Mouse (Mus musculus) heart, embryonic 14.5 days (tissue): ENCODE results near the gene Hoxd9. TPM values are rescaled to one million over a fixed set of nuclear protein-coding genes. Genes with fewer than 3 reads are reported as not detected.
A peak's percentile ranks its signal among the peaks of the same experiment; 100 is the strongest.

Source experiments
- ATAC-seq: fragments of 200-750 bp; cut with Nextera tagmentation; 2 replicates; pipeline ENCODE4 v1.8.0; 2017; ENCODE audit warnings: low read depth, moderate TSS enrichment; ENCODE audit not compliant: insufficient number of reproducible peaks, insufficient read depth, low FRiP score
- H3K27ac ChIP-seq, 2 experiments: fragments of 200-500 bp in 1 of 2; fragments of 300-500 bp in 1 of 2; sonication (generic) in 1 of 2; replicated peaks in 1 of 2; 2 replicates each; pipeline ENCODE4 v1.5.1; 2012 to 2014; ENCODE audit warnings: low read depth in 2 of 2, low read length in 2 of 2, control low read depth in 1 of 2, mild to moderate bottlenecking in 1 of 2, mixed read lengths in 1 of 2; ENCODE audit not compliant: control insufficient read depth in 1 of 2, insufficient read depth in 1 of 2
- H3K27me3 ChIP-seq: fragments of 300-500 bp; sonication (generic); 2 replicates; pipeline ENCODE4 v1.6.1; 2014; ENCODE audit warnings: mild to moderate bottlenecking, low read length, control low read depth; ENCODE audit not compliant: control insufficient read depth, insufficient read depth
- H3K36me3 ChIP-seq: fragments of 300-500 bp; sonication (generic); 2 replicates; pipeline ENCODE4 v1.6.1; 2014; ENCODE audit warnings: mild to moderate bottlenecking, control low read depth, low read length, mixed read lengths; ENCODE audit not compliant: control insufficient read depth, insufficient read depth
- H3K4me1 ChIP-seq, 2 experiments: fragments of 200-500 bp in 1 of 2; fragments of 300-500 bp in 1 of 2; sonication (generic) in 1 of 2; 2 replicates each; pipeline ENCODE4 v1.6.1; 2012 to 2014; ENCODE audit warnings: low read length in 2 of 2, control low read depth in 1 of 2, mixed read lengths in 1 of 2; ENCODE audit not compliant: control insufficient read depth in 2 of 2, insufficient read depth in 2 of 2
- H3K4me2 ChIP-seq: fragments of 300-500 bp; sonication (generic); 2 replicates; pipeline ENCODE4 v1.6.1; 2014; ENCODE audit warnings: mild to moderate bottlenecking, low read length
- H3K4me3 ChIP-seq, 2 experiments: fragments of 200-500 bp in 1 of 2; fragments of 300-500 bp in 1 of 2; sonication (generic) in 1 of 2; 2 replicates each; pipeline ENCODE4 v1.5.1; 2012 to 2014; ENCODE audit warnings: low read length in 2 of 2, mild to moderate bottlenecking in 2 of 2, control low read depth in 1 of 2, low read depth in 1 of 2, moderate library complexity in 1 of 2; ENCODE audit not compliant: control insufficient read depth in 1 of 2, insufficient read depth in 1 of 2
- H3K9ac ChIP-seq: fragments of 300-500 bp; sonication (generic); 2 replicates; pipeline ENCODE4 v1.6.1; 2014; ENCODE audit warnings: mild to moderate bottlenecking, low read length
- H3K9me3 ChIP-seq: fragments of 300-500 bp; sonication (generic); 2 replicates; pipeline ENCODE4 v1.6.1; 2016; ENCODE audit warnings: low read length, control low read depth; ENCODE audit not compliant: control insufficient read depth
- WGBS: fragments of 180-500 bp; shearing (Covaris S2); extraction: QIAGEN DNeasy Blood & Tissue Kit; methylation state at CpG from one replicate; pipeline ENCODE4 v1.1.7; 2014; 5-methylcytosine and 5-hydroxymethylcytosine counted together
- polyA plus RNA-seq: library from polyadenylated mRNA; unstranded; fragments of >200 nt; fragmentation: Nextera tagmentation; extraction: Ambion mirVana; gene quantifications from 2 replicates; pipeline ENCODE4 v1.2.1, GENCODE M21; 2014

The Hoxd9 gene
- polyA plus RNA-seq, 1 experiment from 2014 or later: 0.22 TPM

- WGBS: 1% methylated on average over 43 of the region's 43 CpGs
- Histone ChIP-seq H3K4me1 (peaks cover 0 to 4% of the 10 kb centered on the region in 2 experiments; a peak in 1 of 4 replicates), H3K4me2 (peak overlapping the region; percentile 55), H3K27ac (no peak overlapping the region), H3K9ac (no peak overlapping the region), H3K4me3 (peak overlapping the region; percentile 19 to 20; a peak in 3 of 4 replicates), H3K9me3 (no peaks in the 10 kb centered on the region), H3K27me3 (peaks cover 99% of the 10 kb centered on the region), H3K36me3 (no peaks in the 10 kb centered on the region)
- ATAC-seq: no peak
Observed at GRCm38 (mm10) chr2:74726973-74727639, 29.6 kb downstream of the Hoxd9 start.

GRCm38 (mm10) chr2:74727640-74728302 lies 30.2 kb downstream of the Hoxd9 start:
- Histone ChIP-seq H3K27ac (no peak overlapping the region), H3K36me3 (no peaks in the 10 kb centered on the region), H3K4me3 (peak overlapping the region in 1 of 2 experiments; percentile 19; a peak in 1 of 4 replicates), H3K4me2 (peak overlapping the region; percentile 55), H3K4me1 (peaks cover 0 to 7% of the 10 kb centered on the region in 2 experiments; a peak in 3 of 4 replicates), H3K27me3 (peaks cover 99% of the 10 kb centered on the region), H3K9ac (no peak overlapping the region), H3K9me3 (no peaks in the 10 kb centered on the region)
- 2% methylated on average over 25 of the region's 25 CpGs for WGBS
- ATAC-seq: no peak

- peaks cover 0 to 10% of the 10 kb centered on the region in 2 experiments; a peak in 3 of 4 replicates for H3K4me1 ChIP-seq
- H3K9me3 ChIP-seq: no peaks in the 10 kb centered on the region
- ATAC-seq: no peak
- no peak overlapping the region for H3K9ac ChIP-seq
- no peaks in the 10 kb centered on the region for H3K36me3 ChIP-seq
- H3K4me3 ChIP-seq: no peak overlapping the region
- H3K27ac ChIP-seq: no peak overlapping the region
- peaks cover 99% of the 10 kb centered on the region for H3K27me3 ChIP-seq
- 8% methylated on average over 13 of the region's 13 CpGs for WGBS
- H3K4me2 ChIP-seq: no peak overlapping the region
Observed at GRCm38 (mm10) chr2:74728303-74728680, 30.8 kb downstream of the Hoxd9 start.

GRCm38 (mm10) chr2:74730331-74730730 lies 32.8 kb downstream of the Hoxd9 start:
- H3K4me3 ChIP-seq: no peak overlapping the region

GRCm38 (mm10) chr2:74731055-74731454 lies 33.5 kb downstream of the Hoxd9 start:
- no peak overlapping the region for H3K27ac ChIP-seq
- no peaks in the 10 kb centered on the region for H3K36me3 ChIP-seq
- no peak overlapping the region for H3K9ac ChIP-seq
- peaks cover 0 to 12% of the 10 kb centered on the region in 2 experiments; a peak in 3 of 4 replicates for H3K4me1 ChIP-seq
- no peak overlapping the region for H3K4me3 ChIP-seq
- ATAC-seq: no peak
- H3K27me3 ChIP-seq: peaks cover 98% of the 10 kb centered on the region
- no peak overlapping the region for H3K4me2 ChIP-seq
- no peaks in the 10 kb centered on the region for H3K9me3 ChIP-seq

More at GRCm38 (mm10) chr2:74730331-74730730, 32.8 kb downstream of the Hoxd9 start:
- 10% methylated on average over 8 of the region's 8 CpGs for WGBS
- no peaks in the 10 kb centered on the region for H3K9me3 ChIP-seq
- no peaks in the 10 kb centered on the region for H3K36me3 ChIP-seq
- peaks cover 0 to 10% of the 10 kb centered on the region in 2 experiments; a peak in 3 of 4 replicates for H3K4me1 ChIP-seq
- H3K27ac ChIP-seq: no peak overlapping the region
- no peak overlapping the region for H3K9ac ChIP-seq
- H3K27me3 ChIP-seq: peaks cover 98% of the 10 kb centered on the region
- no peak overlapping the region for H3K4me2 ChIP-seq
- ATAC-seq: no peak

- H3K9me3 ChIP-seq: no peaks in the 10 kb centered on the region
- no peak for ATAC-seq
- H3K27me3 ChIP-seq: peaks cover 98% of the 10 kb centered on the region
- H3K4me3 ChIP-seq: no peak overlapping the region
- no peak overlapping the region for H3K9ac ChIP-seq
- peaks cover 0 to 15% of the 10 kb centered on the region in 2 experiments; a peak in 3 of 4 replicates for H3K4me1 ChIP-seq
- WGBS: 7% methylated on average over 9 of the region's 9 CpGs
- H3K4me2 ChIP-seq: no peak overlapping the region
- H3K36me3 ChIP-seq: no peaks in the 10 kb centered on the region
- no peak overlapping the region for H3K27ac ChIP-seq
Observed at GRCm38 (mm10) chr2:74731799-74732512, 34.4 kb downstream of the Hoxd9 start.

- Histone ChIP-seq H3K27me3 (peaks cover 98% of the 10 kb centered on the region), H3K4me2 (peak overlapping the region; percentile 31)
Observed at GRCm38 (mm10) chr2:74732513-74733316, 35.2 kb downstream of the Hoxd9 start.

More at GRCm38 (mm10) chr2:74732513-74733316, 35.2 kb downstream of the Hoxd9 start:
- no peaks in the 10 kb centered on the region for H3K9me3 ChIP-seq
- no peak overlapping the region for H3K27ac ChIP-seq
- no peak for ATAC-seq
- H3K36me3 ChIP-seq: no peaks in the 10 kb centered on the region
- WGBS: under 1% methylated on average over 52 of the region's 52 CpGs
- H3K4me1 ChIP-seq: peaks cover 0 to 11% of the 10 kb centered on the region in 2 experiments; a peak in 3 of 4 replicates
- H3K4me3 ChIP-seq: peak overlapping the region in 1 of 2 experiments; percentile 16; a peak in 2 of 4 replicates
- H3K9ac ChIP-seq: no peak overlapping the region
